Mouse (Mus musculus) heart, embryonic 12.5 days (tissue): ENCODE results near the gene Oxct1. TPM values are rescaled to one million over a fixed set of nuclear protein-coding genes. Genes with fewer than 3 reads are reported as not detected.

ENCODE experiments used
- polyA plus RNA-seq: library from polyadenylated mRNA; unstranded; fragments of >200 nt; fragmentation: Nextera tagmentation; extraction: Ambion mirVana; gene quantifications from 2 replicates; pipeline ENCODE4 v1.2.1, GENCODE M21; 2016

Gene Oxct1
- polyA plus RNA-seq, 1 experiment from 2014 or later: 335 TPM

Other genes with a start within 250 kb of the Oxct1 start
- gene Fbxo4, start 46.8 kb upstream of the Oxct1 start, polyA plus RNA-seq: 10.6 and 11.1 TPM in 2 replicates
- 38.4 and 40.9 TPM in 2 replicates for gene AW549877, start 30.6 kb upstream of the Oxct1 start, polyA plus RNA-seq